Mouse (Mus musculus) brain, embryonic 14.5 days (tissue): Measurements from ENCODE around the gene Pdcd10.

Experiments used
- CTCF ChIP-seq: fragments of 200-500 bp; IDR thresholded peaks from 2 replicates; pipeline ENCODE4 v1.5.1; 2012; ENCODE audit warnings: inconsistent platforms, mild to moderate bottlenecking, moderate library complexity, borderline replicate concordance; ENCODE audit not compliant: insufficient read depth, insufficient read length; ENCODE audit errors: extremely low read depth
- POLR2A ChIP-seq: fragments of 200-500 bp; IDR thresholded peaks from 2 replicates; pipeline ENCODE4 v1.6.1; 2012; ENCODE audit warnings: mild to moderate bottlenecking, inconsistent platforms, borderline replicate concordance; ENCODE audit not compliant: poor library complexity, insufficient read depth, insufficient read length, severe bottlenecking; ENCODE audit errors: extremely low read depth

- no peak for TF ChIP-seq CTCF
- TF ChIP-seq POLR2A, result no peak
These were observed 34.1 kb downstream of the Pdcd10 start for GRCm38 (mm10) chr3:75522527-75522926.
